In genomic region chr1:191599210-191599609, GRCm38 (mm10) we compare ENCODE assay signal across 12 mouse cellular contexts. TPM values are rescaled to one million over a fixed set of nuclear protein-coding genes. Genes with fewer than 3 reads are reported as not detected.
DNase-seq lines count a peak whose midpoint lies in the region; ATAC-seq and TF ChIP-seq lines count a peak whose summit lies in the region.
"Had no signal": no experiment of that assay in that cellular context is flagged by ENCODE, and none has a peak within 500 bp of the region (broad histone marks: within the 10 kb centered on the region; RNA-seq: fewer than 3 reads in every experiment).

No protein-coding gene starts in this region.

- WGBS in lung, adult 2 months: 40% methylated on average over 5 of the region's 5 CpGs

- H3K4me1 ChIP-seq in lung, adult 2 months (ENCODE audit: control insufficient read depth, insufficient read depth, low read length): peaks cover 4% of the 10 kb centered on the region; the same call in 1 of the 2 replicates
- H3K4me1 ChIP-seq: forebrain, embryonic 10.5 days; liver, embryonic 13.5 days; midbrain, embryonic 13.5 days; neural tube, embryonic 15.5 days had no signal

- no peak for ATAC-seq in frontal cortex, adult (ENCODE audit: low TSS enrichment)
- ATAC-seq: midbrain, embryonic 13.5 days had no signal

- no peak for TF ChIP-seq POLR2A in lung, adult 2 months (IDR thresholded peaks at IDR 0.05; ENCODE audit: borderline replicate concordance, extremely low read depth, low read depth, low read length)

- TF ChIP-seq CTCF in lung, adult 2 months (IDR thresholded peaks at IDR 0.05; ENCODE audit: insufficient read depth, low read length): no peak

- peak overlapping the region; percentile 29 for H3K4me3 ChIP-seq in lung, adult 2 months (replicated peaks; ENCODE audit: extremely low read depth, low read depth, low read length)
- H3K4me3 ChIP-seq: forebrain, embryonic 10.5 days; liver, embryonic 13.5 days; midbrain, embryonic 13.5 days; neural tube, embryonic 15.5 days had no signal

- no peak for DNase-seq in lung, adult 2 months
- no peak for DNase-seq in lung, adult 18-20 months
- peak; percentile 43 to 63 for DNase-seq in CD8-positive naive resting alpha-beta T cell, adult 2 months (ENCODE audit: low read depth in 2 of 2, low spot score in 2 of 2)
- DNase-seq in lung, postnatal 36 days: peak; percentile 37
- DNase-seq in thymus, postnatal 14 days: peak; percentile 38
- no peak for DNase-seq in urinary bladder, postnatal 14 days (ENCODE audit: low spot score)
- DNase-seq: cerebellum, adult 8-10 months; liver, embryonic 13.5 days had no signal

RNA-seq across cellular contexts. Expression of gene Ints7, which starts 23.8 kb away (rescaled TPM):
- polyA plus RNA-seq in lung, adult 2 months (2012; rRNA removed): 15.3 and 17.4 TPM in 2 replicates

RNA-seq across cellular contexts. Expression of gene Dtl, which starts 23.9 kb away (rescaled TPM):
- polyA plus RNA-seq in lung, adult 2 months (2012; rRNA removed): 0.28 and 0.46 TPM in 2 replicates

Comparison
In these comparisons a context has a peak if more than half of its experiments do, and no peak if none do; other contexts are left out.
1. DNase-seq: peak in CD8-positive naive resting alpha-beta T cell, adult 2 months (2 of 2), lung, postnatal 36 days (single experiment) and thymus, postnatal 14 days (single experiment); none in lung, adult 2 months (single experiment), lung, adult 18-20 months (0 of 2) and urinary bladder, postnatal 14 days (single experiment).